Mouse (Mus musculus) embryonic facial prominence, embryonic 14.5 days (tissue): ENCODE measurements at regions not wholly inside any gene's neighbourhood (a gene's known extent, or its start where the extent isn't known, plus 50 kb on each side); places are given as distances from the start of the nearest gene placed in this dataset.

ENCODE experiments used
- ATAC-seq: fragments of 200-750 bp; cut with Nextera tagmentation; 2 replicates; pipeline ENCODE4 v1.8.0; 2017; ENCODE audit warnings: low read depth, moderate number of reproducible peaks, moderate TSS enrichment
- DNase-seq: peaks from one replicate; pipeline ENCODE4 v3.0.0-alpha.2; 2015; ENCODE audit warnings: low spot score
- H3K27ac ChIP-seq: fragments of 300-500 bp; sonication (generic); replicated peaks from 2 replicates; pipeline ENCODE4 v1.5.1; 2014; ENCODE audit warnings: low read depth, mild to moderate bottlenecking, low read length, moderate library complexity
- H3K27me3 ChIP-seq: fragments of 300-500 bp; sonication (generic); replicated peaks from 2 replicates; pipeline ENCODE4 v1.6.1; 2014; ENCODE audit warnings: low read length; ENCODE audit not compliant: control insufficient read depth, insufficient read depth
- H3K36me3 ChIP-seq: fragments of 300-500 bp; sonication (generic); 2 replicates; pipeline ENCODE4 v1.6.1; 2014; ENCODE audit warnings: low read length, mixed read lengths; ENCODE audit not compliant: control insufficient read depth, insufficient read depth
- H3K4me1 ChIP-seq: fragments of 300-500 bp; sonication (generic); 2 replicates; pipeline ENCODE4 v1.6.1; 2014; ENCODE audit warnings: antibody characterized with exemption, low read length; ENCODE audit not compliant: control insufficient read depth, insufficient read depth
- H3K4me2 ChIP-seq: fragments of 300-500 bp; sonication (generic); 2 replicates; pipeline ENCODE4 v1.6.1; 2014; ENCODE audit warnings: low read depth, mild to moderate bottlenecking, low read length, moderate library complexity, mixed read lengths
- H3K4me3 ChIP-seq: fragments of 300-500 bp; sonication (generic); 2 replicates; pipeline ENCODE4 v1.5.1; 2014; ENCODE audit warnings: low read depth, mild to moderate bottlenecking, low read length
- H3K9ac ChIP-seq: fragments of 300-500 bp; sonication (generic); 2 replicates; pipeline ENCODE4 v1.6.1; 2014; ENCODE audit warnings: low read depth, mild to moderate bottlenecking, low read length, moderate library complexity, mixed read lengths
- H3K9me3 ChIP-seq: fragments of 300-500 bp; sonication (generic); 2 replicates; pipeline ENCODE4 v1.6.1; 2016; ENCODE audit warnings: low read length; ENCODE audit not compliant: control insufficient read depth
- WGBS: fragments of 180-500 bp; shearing (Covaris S2); extraction: QIAGEN DNeasy Blood & Tissue Kit; methylation state at CpG from one replicate; pipeline ENCODE4 v1.1.7; 2014; 5-methylcytosine and 5-hydroxymethylcytosine counted together

DNA sequence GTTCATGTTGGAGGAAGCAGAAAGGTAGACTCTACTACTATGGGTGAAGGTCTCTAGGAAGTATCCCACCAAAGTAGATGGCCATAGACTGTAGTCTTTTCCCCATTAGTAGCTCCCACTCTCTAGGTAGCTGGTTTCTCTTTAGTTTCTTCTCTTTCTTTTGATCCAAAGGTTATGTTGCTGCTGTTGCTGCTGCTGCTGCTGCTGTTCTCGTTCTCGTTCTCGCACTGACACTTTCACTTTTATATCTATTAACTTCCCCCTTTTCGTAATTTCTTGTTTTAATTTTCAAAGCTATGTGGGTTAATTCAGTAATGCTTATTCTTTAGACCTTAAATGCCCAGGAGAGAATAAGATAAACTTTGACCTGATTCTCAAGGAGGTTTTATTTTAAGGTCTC lies 58.3 kb downstream of the Tmem100 start:
- 77% methylated on average over 4 of the region's 4 CpGs for WGBS
- no peak for ATAC-seq
- Histone ChIP-seq H3K27ac (no peak overlapping the region), H3K27me3 (no peaks in the 10 kb centered on the region), H3K9ac (no peak overlapping the region), H3K9me3 (no peaks in the 10 kb centered on the region), H3K4me3 (no peak overlapping the region), H3K36me3 (no peaks in the 10 kb centered on the region), H3K4me1 (peaks cover 3% of the 10 kb centered on the region; the same call in 1 of the 2 replicates), H3K4me2 (no peak overlapping the region)
- no peak for DNase-seq

DNA sequence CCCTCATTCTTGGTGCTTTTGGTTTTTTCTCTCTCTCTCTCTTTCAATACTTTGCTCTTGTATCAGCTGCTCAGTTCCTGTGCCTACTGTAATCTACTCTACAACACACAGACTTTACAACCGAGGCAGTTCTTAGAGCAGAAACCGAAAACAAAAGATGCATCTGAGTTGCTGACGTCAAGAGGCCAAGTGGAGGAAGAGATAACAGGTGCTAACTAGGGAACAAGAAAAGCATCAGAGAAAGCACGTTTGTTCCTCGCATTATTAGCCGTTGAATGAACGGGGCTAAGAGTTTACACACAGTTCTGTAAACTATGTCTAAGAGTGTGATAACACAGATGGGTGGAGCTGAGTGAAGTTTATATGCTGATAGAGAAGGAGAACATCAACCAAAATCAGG lies 63.9 kb downstream of the Tmem100 start:
- Histone ChIP-seq H3K4me1 (peaks cover 5% of the 10 kb centered on the region), H3K9me3 (no peaks in the 10 kb centered on the region), H3K27me3 (no peaks in the 10 kb centered on the region), H3K4me2 (no peak overlapping the region), H3K36me3 (no peaks in the 10 kb centered on the region), H3K27ac (no peak overlapping the region), H3K4me3 (no peak overlapping the region), H3K9ac (no peak overlapping the region)
- no peak for ATAC-seq
- no peak for DNase-seq
- 82% methylated on average over 7 of the region's 7 CpGs for WGBS

DNA sequence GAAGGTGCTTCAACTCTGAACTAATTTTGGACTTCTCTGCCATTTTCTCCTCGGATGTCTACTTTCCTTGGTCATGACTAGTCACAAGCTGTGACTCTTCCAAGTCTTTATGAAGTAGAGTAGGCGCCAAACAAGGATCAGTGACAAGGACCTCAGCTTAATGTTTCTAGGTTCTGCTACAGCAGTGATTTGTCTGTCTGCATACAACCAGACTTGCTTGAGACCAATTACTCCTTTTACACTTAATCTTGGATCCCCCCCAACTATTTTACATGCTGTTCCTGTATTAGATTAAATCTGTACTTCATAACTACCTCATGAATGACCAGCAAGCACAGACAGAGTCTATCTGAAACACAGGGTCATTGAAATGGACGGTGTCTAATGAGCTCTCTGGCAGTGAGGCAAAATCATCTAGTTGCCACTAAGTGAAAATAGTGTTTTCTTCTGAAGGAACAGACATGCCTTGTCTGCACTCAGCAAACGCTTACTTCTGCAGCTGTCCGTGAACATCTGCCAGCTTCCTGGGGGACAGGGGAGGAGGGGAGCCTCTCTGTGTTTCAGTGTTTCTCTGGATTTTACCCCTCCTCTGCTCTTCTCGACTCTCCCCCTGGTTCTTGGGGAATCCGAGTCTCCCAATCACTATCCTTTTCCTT lies 64.7 kb downstream of the Tmem100 start:
- Histone ChIP-seq H3K9ac (no peak overlapping the region), H3K36me3 (no peaks in the 10 kb centered on the region), H3K9me3 (no peaks in the 10 kb centered on the region), H3K27ac (no peak overlapping the region), H3K4me1 (peaks cover 13% of the 10 kb centered on the region), H3K4me3 (no peak overlapping the region), H3K27me3 (no peaks in the 10 kb centered on the region), H3K4me2 (no peak overlapping the region)
- DNase-seq (peak; percentile 77), ATAC-seq (no peak; the same call in 1 of the 2 replicates)
- 46% methylated on average over 7 of the region's 7 CpGs for WGBS

DNA sequence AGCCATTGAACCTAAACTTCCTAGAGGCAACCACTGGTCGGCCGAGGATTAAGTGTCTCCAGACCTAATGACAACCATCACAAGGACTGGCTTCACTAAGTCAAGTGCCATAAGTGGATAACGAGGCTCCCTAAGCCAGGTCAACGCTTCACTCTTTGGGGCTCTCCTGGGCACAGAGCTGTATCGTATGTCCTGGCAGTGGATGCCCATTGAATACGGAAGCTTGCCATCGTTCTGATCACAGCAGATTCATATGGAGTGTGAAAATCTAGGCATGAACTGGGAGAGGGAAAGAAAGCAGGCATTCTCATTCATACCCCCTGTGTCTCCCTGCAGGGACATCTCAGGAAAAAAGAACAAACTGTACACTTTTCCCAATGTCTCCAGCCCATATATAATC lies 68.3 kb downstream of the Tmem100 start:
- WGBS, result 47% methylated on average over 7 of the region's 7 CpGs
- H3K9ac ChIP-seq, result no peak overlapping the region
- H3K4me3 ChIP-seq, result no peak overlapping the region
- no peaks in the 10 kb centered on the region for H3K36me3 ChIP-seq
- no peak overlapping the region for H3K27ac ChIP-seq
- H3K4me2 ChIP-seq, result no peak overlapping the region
- H3K9me3 ChIP-seq, result no peaks in the 10 kb centered on the region
- no peak for ATAC-seq
- no peak for DNase-seq
- no peaks in the 10 kb centered on the region for H3K27me3 ChIP-seq
- peaks cover 13% of the 10 kb centered on the region for H3K4me1 ChIP-seq

DNA sequence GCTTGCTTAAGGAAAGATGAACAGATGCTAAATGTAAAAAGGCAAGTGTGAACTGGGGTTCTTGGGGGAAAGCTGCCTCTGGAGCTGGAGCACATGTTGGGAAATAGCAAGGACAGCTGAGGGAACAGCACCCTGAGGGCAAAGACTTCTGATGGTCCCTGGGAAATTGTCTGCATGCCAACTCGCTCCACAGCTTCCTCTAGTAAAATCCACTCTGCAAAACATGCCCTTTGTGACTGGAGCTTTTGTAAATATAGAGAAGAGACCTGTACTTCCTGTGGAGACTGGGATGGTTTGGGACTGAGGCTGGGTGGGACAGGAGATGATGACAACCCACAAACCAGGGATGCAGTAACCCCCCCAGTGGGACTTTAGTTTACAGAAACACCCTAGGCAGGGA lies 69.0 kb downstream of the Tmem100 start:
- Histone ChIP-seq H3K27me3 (no peaks in the 10 kb centered on the region), H3K4me1 (peaks cover 13% of the 10 kb centered on the region), H3K4me3 (no peak overlapping the region), H3K9me3 (no peaks in the 10 kb centered on the region), H3K27ac (no peak overlapping the region), H3K9ac (no peak overlapping the region), H3K4me2 (no peak overlapping the region), H3K36me3 (no peaks in the 10 kb centered on the region)
- ATAC-seq (no peak), DNase-seq (peak; percentile 50)
- WGBS, result 20% methylated on average over 1 of the region's 1 CpGs

DNA sequence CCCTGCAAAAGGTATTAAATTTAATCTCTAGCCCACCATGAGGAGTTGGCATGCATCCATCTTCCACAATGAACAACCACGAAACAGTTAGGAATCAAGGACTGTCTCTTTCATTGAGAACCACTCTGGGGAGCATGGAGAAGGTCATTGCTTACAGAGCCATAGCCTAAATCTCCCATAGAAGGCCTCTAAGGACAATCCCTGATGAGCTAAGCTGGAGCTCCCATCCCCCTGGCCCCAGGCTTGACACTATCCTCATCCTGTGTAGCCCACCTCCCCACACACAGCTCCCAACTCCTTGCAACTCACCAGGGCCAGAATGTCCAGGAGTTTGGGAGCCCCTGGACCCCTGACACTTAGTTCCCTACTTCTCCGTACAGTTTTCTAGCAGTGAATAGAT lies 70.0 kb downstream of the Tmem100 start:
- no peak for ATAC-seq

DNA sequence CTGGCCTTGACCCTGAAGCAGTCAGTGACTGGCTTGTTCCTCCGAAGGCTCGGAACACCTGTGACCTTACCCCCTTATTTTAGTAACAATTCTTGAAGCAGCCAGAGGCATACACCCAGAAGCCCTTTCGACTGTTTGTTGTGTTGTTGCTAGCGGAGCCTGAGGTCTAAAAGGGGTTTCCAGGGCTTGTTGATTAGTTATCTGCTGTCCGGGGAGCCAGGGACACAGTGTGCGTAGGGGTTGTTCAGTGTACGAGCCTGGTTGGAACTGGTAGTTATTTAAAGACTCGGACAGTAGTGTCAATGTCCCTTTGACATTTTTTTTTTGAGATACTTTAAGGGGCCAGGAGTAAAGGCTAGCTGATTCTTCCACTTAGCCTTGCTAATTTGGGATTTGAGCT lies 71.1 kb downstream of the Tmem100 start:
- no peak overlapping the region for H3K9ac ChIP-seq
- no peaks in the 10 kb centered on the region for H3K27me3 ChIP-seq
- no peaks in the 10 kb centered on the region for H3K9me3 ChIP-seq
- no peak overlapping the region for H3K4me2 ChIP-seq
- DNase-seq, result no peak
- H3K4me1 ChIP-seq, result peaks cover 9% of the 10 kb centered on the region
- no peak for ATAC-seq
- H3K4me3 ChIP-seq, result no peak overlapping the region
- no peak overlapping the region for H3K27ac ChIP-seq
- H3K36me3 ChIP-seq, result no peaks in the 10 kb centered on the region
- 44% methylated on average over 8 of the region's 8 CpGs for WGBS

More for the DNA sequence above, 70.0 kb downstream of the Tmem100 start:
- no peak overlapping the region for H3K9ac ChIP-seq
- no peak for DNase-seq
- H3K27me3 ChIP-seq, result no peaks in the 10 kb centered on the region
- no peaks in the 10 kb centered on the region for H3K9me3 ChIP-seq
- no peak overlapping the region for H3K4me3 ChIP-seq
- no peak overlapping the region for H3K4me2 ChIP-seq
- H3K36me3 ChIP-seq, result no peaks in the 10 kb centered on the region
- 73% methylated on average over 2 of the region's 2 CpGs for whole genome bisulfite sequencing
- no peak overlapping the region for H3K27ac ChIP-seq
- peaks cover 9% of the 10 kb centered on the region for H3K4me1 ChIP-seq

DNA sequence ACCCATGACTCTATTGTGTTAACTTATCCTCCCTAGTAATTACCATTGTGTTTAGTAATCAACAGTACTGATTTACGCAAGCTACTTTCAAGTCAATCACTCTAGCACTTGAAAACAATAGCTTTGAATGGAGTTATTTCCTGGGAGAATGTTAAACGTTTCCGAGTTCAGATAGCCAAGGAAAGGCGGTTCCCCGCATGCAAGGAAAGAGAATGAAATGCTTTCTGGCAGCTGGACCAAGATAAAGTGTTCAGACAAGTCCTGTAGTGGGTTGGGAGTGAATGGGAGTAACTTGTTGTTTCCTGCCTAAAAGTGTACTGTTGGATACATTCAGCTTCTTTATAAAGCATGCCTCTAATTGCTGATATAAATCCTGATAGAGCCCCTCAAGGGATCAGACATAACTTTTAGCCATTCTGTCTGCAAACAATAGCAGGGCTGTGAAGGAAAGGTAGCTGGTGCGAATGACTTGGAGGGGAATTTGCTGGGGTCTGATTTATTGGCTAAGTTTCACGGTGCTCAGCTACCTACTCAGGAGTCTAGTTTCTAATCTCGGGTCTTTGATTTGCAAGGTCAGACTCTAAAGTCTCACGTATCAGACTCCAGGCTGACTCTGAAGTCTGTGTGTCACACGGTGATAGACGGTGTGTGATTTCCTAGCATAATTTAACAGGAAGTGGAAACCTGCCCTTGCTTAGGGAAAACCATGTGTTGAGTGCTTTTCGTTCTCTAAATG lies 76.1 kb downstream of the Tmem100 start:
- H3K9ac ChIP-seq, result no peak overlapping the region
- no peaks in the 10 kb centered on the region for H3K4me1 ChIP-seq
- 43% methylated on average over 12 of the region's 12 CpGs for WGBS
- DNase-seq (peak; percentile 51), ATAC-seq (no peak)
- H3K9me3 ChIP-seq, result no peaks in the 10 kb centered on the region
- H3K27me3 ChIP-seq, result no peaks in the 10 kb centered on the region
- H3K27ac ChIP-seq, result no peak overlapping the region
- no peak overlapping the region for H3K4me2 ChIP-seq
- no peaks in the 10 kb centered on the region for H3K36me3 ChIP-seq
- H3K4me3 ChIP-seq, result no peak overlapping the region

DNA sequence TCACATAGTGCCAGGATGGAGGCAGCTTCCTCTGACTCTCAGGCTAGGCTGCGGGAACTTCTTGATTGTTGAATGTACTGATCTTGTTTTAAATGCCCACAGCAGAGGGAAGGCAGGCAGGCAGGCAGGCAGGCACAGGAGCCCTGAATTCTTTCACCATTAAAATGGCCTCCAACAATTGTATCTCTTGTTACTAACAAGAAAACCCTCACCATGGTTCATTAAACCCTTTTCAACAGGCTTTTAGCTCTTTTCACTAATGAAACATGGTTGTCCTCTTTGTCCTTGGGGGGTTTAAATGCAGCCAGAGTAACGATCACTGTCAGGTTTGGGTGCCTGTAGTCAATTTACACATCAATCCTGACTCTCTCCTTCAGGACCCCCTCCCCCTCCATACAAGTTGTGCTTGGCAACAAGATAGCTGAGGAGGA lies 77.8 kb upstream of the Gm45716 start:
- ATAC-seq, result no peak
- Histone ChIP-seq H3K9ac (no peak overlapping the region), H3K4me2 (no peak overlapping the region), H3K9me3 (no peaks in the 10 kb centered on the region), H3K36me3 (no peaks in the 10 kb centered on the region), H3K4me1 (no peaks in the 10 kb centered on the region), H3K27ac (no peak overlapping the region), H3K4me3 (no peak overlapping the region), H3K27me3 (no peaks in the 10 kb centered on the region)
- DNase-seq, result no peak
- 25% methylated on average over 2 of the region's 2 CpGs for WGBS
